Mouse (Mus musculus): ENCODE measurements around the gene Ube3b.

Ube3b gene

GRCm38 (mm10) chr5:114380209-114381012 is at the start of gene Ube3b, which contains the start of gene Kctd10:
Ube3b (plus strand) TSS chr5:114380607.
Kctd10 (minus strand) TSS chr5:114380508.
- peak; percentile 75 for DNase-seq

GRCm38 (mm10) chr5:114342996-114343395 is 37.4 kb upstream of the Ube3b start:
- no peak for DNase-seq

DNA sequence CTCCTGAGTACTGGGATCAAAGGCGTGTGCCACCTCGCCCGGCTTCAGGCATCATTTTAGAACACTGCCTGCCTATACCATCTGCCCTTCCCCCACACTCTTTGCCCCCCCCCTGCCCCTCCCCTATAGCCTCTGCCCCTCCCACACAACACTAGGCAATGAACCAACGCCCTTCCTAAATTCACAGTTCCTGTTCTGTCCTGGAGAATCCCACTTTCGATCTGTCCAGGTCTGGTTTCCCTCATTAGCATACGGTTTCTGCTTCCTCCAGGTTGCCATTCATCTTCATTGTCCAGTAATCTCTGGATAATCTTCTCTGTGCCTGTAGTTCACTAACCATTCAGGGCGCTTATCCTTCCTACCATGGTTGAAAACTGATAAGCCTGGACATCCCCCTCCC is 36.8 kb upstream of the Ube3b start:
- no peak for DNase-seq

DNA sequence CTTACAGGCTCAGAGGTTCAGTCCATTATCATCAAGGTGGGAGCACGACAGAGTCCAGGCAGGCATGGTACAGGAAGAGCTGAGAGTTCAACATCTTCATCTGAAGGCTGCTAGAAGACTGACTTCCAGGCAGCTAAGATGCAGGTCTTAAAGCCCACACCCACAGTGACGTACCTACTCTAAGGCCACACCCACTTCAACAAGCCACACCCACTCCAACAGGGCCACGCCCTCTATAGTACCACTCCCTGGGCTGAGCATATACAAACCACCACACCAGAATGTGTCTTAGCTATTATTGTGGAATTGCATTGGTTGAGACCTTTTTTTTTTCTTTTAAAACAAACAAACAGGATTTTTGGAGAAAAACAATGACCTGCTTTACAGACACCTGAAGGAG is 34.9 kb upstream of the Ube3b start:
- DNase-seq: no peak

DNA sequence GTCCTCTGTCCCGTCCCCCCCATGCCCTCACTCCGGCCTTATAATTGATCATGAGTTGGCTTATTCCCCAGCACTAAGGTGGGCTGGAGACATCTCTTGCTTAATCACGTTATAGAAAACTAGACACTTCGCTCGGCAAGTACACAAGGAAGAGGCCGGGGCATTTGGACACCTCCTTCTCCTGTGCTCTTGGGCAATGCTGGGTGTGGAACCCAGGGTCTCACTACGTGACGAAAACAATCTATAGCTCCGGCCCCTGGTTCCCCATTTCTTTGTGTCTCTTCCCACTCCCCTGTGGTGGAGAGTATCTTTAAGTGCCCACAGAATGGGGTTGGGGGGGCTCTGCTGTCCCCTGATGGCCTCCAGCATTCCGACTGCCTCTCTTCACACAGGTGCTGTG is 33.4 kb upstream of the Ube3b start:
- DNase-seq: no peak

DNA sequence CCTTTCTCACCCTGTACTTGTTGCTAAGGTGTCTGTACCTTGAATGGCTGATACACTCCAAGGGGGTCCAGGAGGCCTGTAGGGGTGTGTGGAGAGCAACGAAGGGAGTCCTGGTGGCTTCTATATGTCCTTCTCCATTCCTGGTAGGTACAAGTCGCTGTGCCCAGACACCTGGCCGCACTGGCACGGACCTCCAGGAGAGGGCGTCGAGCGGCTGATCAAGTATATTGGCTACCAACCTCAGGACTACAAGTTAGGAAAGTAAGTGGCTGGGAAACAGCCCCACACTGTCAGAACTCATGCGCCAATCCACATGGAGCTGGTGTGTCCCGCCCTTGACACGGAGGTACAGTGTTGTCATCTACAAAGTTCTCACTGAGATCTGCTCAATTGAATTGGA is 28.9 kb upstream of the Ube3b start:
- DNase-seq: no peak

DNA sequence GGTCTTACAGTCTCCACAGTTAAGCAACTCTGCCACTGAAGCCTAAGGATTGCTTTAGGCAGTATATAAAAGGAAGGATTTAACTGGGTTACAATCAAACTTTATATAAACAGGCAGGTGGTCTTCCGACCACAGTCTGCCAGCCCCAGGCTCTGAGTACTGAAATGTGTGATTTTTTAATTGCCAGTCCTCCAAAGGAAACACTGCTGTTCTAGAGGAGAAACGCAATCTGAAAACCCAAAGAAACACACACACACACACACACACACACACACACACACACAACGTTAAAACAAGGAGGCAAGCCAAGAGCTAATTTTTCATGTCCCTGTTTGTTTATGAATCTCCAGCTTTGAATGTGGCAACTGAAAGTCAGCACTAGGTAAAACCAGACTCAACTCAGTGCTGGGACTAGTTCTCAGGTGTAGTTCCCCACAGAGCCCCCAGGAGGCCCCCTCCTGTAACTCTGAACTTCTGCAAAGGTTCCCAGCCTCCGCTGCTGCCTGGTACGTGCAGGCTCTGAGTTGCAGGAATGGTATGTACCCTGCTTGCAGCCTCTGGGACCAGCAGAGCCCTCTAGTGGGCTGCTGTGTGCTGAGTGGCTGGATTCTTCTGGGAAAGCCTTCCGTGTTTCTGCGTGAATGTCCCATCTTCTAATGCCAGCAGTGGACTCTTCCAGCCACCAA is 24.0 kb upstream of the Ube3b start:
- no peak for DNase-seq

DNA sequence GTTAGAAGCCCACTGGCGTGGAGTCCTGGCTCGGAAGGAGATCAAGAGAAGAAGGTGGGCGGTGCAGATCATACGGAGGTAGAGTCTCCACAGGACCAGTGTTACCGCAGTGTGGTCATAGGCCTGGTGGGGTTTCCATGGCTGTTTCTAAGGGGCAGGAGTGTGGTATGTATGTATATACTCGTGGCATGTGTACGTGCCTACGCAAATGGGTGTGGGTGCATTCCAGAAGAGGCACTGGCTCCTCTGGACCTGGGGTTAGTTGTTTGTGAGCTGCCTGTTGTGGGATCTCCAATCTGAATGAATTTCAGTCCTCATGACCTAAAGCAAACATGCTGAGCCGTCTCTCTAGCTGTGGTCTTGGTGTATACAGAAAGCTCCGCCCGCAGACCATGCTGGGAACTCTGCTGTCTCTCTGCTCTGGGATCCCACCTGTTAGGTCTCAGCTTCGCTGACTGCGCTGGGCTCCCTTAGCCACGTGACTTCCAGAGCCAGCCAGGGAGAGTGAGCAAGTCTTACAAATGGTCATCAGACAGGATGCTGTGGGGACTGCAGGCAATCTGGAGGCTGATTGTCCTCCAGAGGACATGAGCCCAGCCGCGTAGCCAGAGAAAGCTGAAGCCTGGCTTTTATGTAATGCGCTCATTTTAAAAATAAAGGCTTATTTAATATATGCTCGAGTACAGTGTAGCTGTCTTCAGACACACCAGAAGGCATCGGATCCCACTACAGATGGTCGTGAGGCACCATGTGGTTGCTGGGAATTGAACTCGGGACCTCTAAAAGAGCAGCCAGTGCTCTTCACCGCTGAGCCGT is 23.3 kb upstream of the Ube3b start:
- no peak for DNase-seq

- DNase-seq: no peak
Measured at GRCm38 (mm10) chr5:114358833-114359232, 21.6 kb upstream of the Ube3b start.

- no peak for DNase-seq
Measured at GRCm38 (mm10) chr5:114359586-114359985, 20.8 kb upstream of the Ube3b start.

GRCm38 (mm10) chr5:114360968-114361367 is 19.4 kb upstream of the Ube3b start:
- no peak for DNase-seq

GRCm38 (mm10) chr5:114365043-114365752 is 15.2 kb upstream of the Ube3b start:
- DNase-seq: no peak

DNA sequence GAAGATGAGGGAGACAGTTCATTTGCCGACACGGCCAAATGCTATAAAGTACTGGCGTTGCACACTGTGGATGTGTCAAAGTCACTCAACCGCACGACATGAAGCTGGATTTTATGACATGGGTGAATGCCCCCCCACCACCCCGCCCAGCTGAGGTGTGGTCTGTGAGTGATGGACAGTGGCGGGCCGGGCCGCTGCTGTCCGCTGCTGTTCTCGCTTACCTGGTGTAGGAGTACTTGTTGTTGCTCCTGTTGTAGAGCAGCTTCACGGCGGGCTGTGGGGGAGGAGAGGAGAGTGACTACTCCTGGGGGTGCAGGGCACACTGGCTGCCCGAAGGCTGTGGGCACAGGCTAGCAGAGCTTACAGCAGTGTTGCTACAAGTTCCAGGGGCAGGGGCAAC is 12.3 kb upstream of the Ube3b start:
- DNase-seq: no peak

DNA sequence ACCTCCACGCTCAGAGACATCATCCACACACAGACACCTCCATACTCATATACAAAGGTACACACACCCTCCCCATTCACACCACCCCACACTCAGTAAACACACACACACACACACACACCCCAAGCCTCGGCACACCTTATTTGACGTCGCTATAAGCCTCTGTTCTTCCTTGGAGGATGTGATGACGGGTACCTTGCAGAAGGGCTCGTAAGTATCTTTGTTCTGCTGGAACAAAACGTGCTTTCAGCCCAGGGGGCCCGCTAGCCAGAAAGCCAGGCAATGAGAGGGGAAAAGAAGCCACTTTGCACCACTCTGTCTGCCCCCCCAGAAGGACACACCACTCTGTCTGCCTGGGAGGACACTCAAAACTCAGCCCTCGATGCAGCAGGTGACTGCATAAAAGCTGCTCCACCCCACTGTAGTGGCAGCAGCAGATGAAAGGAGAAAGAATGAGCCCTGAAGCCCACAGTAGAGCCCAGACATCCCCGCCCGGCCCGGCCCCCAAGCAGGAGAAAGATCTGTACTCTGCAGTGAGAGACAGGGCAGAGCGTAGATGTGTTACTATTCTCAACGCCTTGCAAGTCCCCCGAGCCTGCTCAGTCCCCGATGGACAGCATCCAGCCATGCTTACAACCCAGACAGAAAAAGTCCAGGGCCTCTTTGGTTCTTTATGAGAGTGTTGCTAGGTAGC is 11.5 kb upstream of the Ube3b start:
- DNase-seq: no peak

DNA sequence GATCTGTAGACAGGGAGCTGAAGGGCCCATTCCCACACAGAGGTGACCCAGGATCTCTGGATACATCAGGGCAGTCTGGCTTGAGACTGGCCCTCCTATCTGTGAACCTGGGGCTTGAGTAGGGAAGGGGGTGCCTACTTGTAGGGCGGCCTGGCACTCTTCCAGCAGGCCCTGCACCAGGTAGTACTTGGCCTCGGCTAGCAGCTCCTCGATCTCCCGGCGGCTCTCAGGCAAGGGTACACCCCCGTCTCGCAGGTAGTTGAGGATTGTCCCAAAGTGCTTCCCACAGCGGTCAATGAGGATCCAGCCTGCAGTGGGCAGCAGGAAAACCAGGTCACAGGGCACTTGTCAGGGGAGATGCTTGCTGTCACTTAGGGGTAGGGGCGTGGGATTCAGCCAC is 10.5 kb upstream of the Ube3b start:
- no peak for DNase-seq

GRCm38 (mm10) chr5:114370371-114370776 is 10.0 kb upstream of the Ube3b start:
- DNase-seq: no peak

DNA sequence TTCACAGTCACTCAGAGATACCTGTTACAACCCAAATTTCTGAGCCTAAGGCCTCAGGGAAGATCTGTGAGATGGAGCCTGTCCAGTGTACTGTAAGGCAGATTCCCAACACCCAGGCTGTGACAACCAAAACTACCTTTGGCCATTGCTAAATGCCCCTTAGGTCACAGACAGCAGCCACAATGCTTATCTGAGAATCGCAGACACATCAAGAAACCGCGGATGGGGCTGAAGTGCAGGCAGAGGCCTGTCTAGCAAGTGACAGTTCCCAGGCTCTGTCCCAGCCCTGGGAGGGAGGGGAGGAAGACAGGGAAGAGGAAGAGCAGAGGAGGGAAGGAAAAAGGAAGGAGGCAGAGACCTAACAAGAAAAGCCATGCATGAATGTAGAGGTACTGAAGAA is 9.1 kb upstream of the Ube3b start:
- no peak for DNase-seq

- no peak for DNase-seq
Measured at GRCm38 (mm10) chr5:114371731-114372473, 8.5 kb upstream of the Ube3b start.

- DNase-seq: no peak
Measured at GRCm38 (mm10) chr5:114372565-114372964, 7.8 kb upstream of the Ube3b start.

- no peak for DNase-seq
Measured at GRCm38 (mm10) chr5:114373174-114373573, 7.2 kb upstream of the Ube3b start.

GRCm38 (mm10) chr5:114373581-114373980 is 6.8 kb upstream of the Ube3b start:
- no peak for DNase-seq

Measured in cerebellum, adult 11 months (tissue).